Mouse (Mus musculus) bone marrow, adult 2 months (tissue): Measurements from ENCODE around the gene Tnip1.

Source experiments
- CTCF ChIP-seq: fragments of 200-500 bp; IDR thresholded peaks from 2 replicates; pipeline ENCODE4 v1.5.1; 2011; ENCODE audit warnings: low read length, control low read depth; ENCODE audit not compliant: control insufficient read depth, insufficient read depth
- POLR2A ChIP-seq: fragments of 200-500 bp; IDR thresholded peaks from 2 replicates; pipeline ENCODE4 v1.6.1; 2011; ENCODE audit warnings: low read depth, mild to moderate bottlenecking, control low read depth, low read length, borderline replicate concordance; ENCODE audit not compliant: control insufficient read depth

DNA sequence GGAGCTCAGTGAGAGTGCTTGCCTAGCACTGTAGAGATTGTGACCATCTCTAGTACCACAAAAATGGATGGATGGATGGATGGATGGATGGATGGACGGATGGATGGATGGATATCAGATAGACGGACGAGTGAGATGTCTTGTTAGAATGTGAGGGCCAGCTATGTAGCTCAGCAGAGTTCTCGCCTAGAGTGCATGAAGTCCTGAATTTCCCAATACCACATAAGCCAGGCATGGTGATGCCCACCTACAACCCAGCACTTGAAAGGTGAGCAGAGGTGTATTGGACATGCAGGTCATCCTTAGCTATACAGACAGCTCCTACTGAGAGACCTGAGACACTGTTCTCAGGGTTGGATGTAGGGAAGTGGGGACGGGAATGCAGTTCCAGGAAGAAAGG is 71.4 kb downstream of the Tnip1 start:
- TF ChIP-seq CTCF (no peak), POLR2A (no peak)
